Mouse (Mus musculus) myocyte (in vitro differentiated cells): Measurements from ENCODE around the gene Tll2. TPM values are rescaled to one million over a fixed set of nuclear protein-coding genes. Genes with fewer than 3 reads are reported as not detected.

ENCODE experiments used
- H3K27me3 ChIP-seq: one replicate; pipeline ENCODE4 v1.6.1; 2011; ENCODE audit not compliant: control insufficient read depth, insufficient read depth, insufficient read length
- H3K36me3 ChIP-seq: one replicate; pipeline ENCODE4 v1.6.1; 2011; ENCODE audit not compliant: control insufficient read depth, insufficient read depth
- H3K4me2 ChIP-seq: one replicate; pipeline ENCODE4 v1.6.1; 2011; ENCODE audit warnings: low read depth, control low read depth
- H3K4me3 ChIP-seq: one replicate; pipeline ENCODE4 v1.5.1; 2011; ENCODE audit warnings: mild to moderate bottlenecking, control low read depth, moderate library complexity
- H3K79me2 ChIP-seq: one replicate; pipeline ENCODE4 v1.6.1; 2011; ENCODE audit not compliant: control insufficient read depth, insufficient read depth
- H3ac ChIP-seq: one replicate; pipeline ENCODE4 v1.6.1; 2011; ENCODE audit not compliant: control insufficient read depth, insufficient read length
- CEBPB ChIP-seq: IDR thresholded peaks from 2 replicates; pipeline ENCODE4 v1.6.1; 2011; ENCODE audit warnings: mild to moderate bottlenecking, moderate library complexity; ENCODE audit not compliant: poor library complexity, insufficient read depth, severe bottlenecking
- E2F4 ChIP-seq: IDR thresholded peaks from one replicate; pipeline ENCODE4 v1.6.1; 2011; ENCODE audit warnings: mild to moderate bottlenecking, control low read depth, moderate library complexity; ENCODE audit not compliant: insufficient read depth
- MAX ChIP-seq: IDR thresholded peaks from one replicate; pipeline ENCODE4 v1.6.1; 2011; ENCODE audit warnings: low read depth, mild to moderate bottlenecking, control low read depth
- MYOD1 ChIP-seq, 3 experiments: IDR thresholded peaks; one replicate each; pipeline ENCODE4 v1.6.1; 2011; ENCODE audit warnings: control low read depth in 2 of 3, low read depth in 2 of 3, mild to moderate bottlenecking in 2 of 3, moderate library complexity in 1 of 3; ENCODE audit not compliant: insufficient read length in 2 of 3, control insufficient read depth in 1 of 3
- MYOG ChIP-seq, 3 experiments: IDR thresholded peaks; one replicate each; pipeline ENCODE4 v1.6.1; 2011; ENCODE audit warnings: control low read depth in 2 of 3, low read depth in 2 of 3, mild to moderate bottlenecking in 2 of 3; ENCODE audit not compliant: insufficient read length in 2 of 3, control insufficient read depth in 1 of 3, insufficient read depth in 1 of 3
- POLR2A ChIP-seq: IDR thresholded peaks from one replicate; pipeline ENCODE4 v1.6.1; 2011; ENCODE audit warnings: low read depth, mild to moderate bottlenecking, control low read depth, moderate library complexity; ENCODE audit not compliant: insufficient read length
- POLR2AphosphoS2 ChIP-seq: IDR thresholded peaks from one replicate; pipeline ENCODE4 v1.6.1; 2011; ENCODE audit warnings: low read depth, control low read depth; ENCODE audit not compliant: insufficient read length
- REST ChIP-seq: IDR thresholded peaks from one replicate; pipeline ENCODE4 v1.6.1; 2011; ENCODE audit warnings: mild to moderate bottlenecking, control low read depth, moderate library complexity; ENCODE audit not compliant: insufficient read depth, insufficient read length
- SRF ChIP-seq: IDR thresholded peaks from one replicate; pipeline ENCODE4 v1.6.1; 2011; ENCODE audit warnings: low read depth; ENCODE audit not compliant: control insufficient read depth, insufficient read length
- TCF12 ChIP-seq: IDR thresholded peaks from one replicate; pipeline ENCODE4 v1.6.1; 2011; ENCODE audit warnings: mild to moderate bottlenecking, control low read depth; ENCODE audit not compliant: poor library complexity, insufficient read depth, severe bottlenecking
- TCF3 ChIP-seq: IDR thresholded peaks from one replicate; pipeline ENCODE4 v1.6.1; 2011; ENCODE audit warnings: low read depth, control low read depth; ENCODE audit not compliant: insufficient read length
- USF1 ChIP-seq: IDR thresholded peaks from one replicate; pipeline ENCODE4 v1.6.1; 2011; ENCODE audit warnings: low read depth, mild to moderate bottlenecking, control low read depth, moderate library complexity
- polyA plus RNA-seq: library from polyadenylated mRNA; unstranded; fragments of >200 nt; fragmentation: generic; extraction: Trizol; gene quantifications from one replicate; pipeline ENCODE4 v1.2.1, GENCODE M21; 2012; ENCODE audit warnings: missing spikeins

Gene Tll2
- polyA plus RNA-seq, 1 experiment = not detected

GRCm38 (mm10) chr19:41244581-41244980 is 37.9 kb upstream of the Tll2 start:
- Histone ChIP-seq H3K79me2 (peaks cover 3% of the 10 kb centered on the region), H3K27me3 (no peaks in the 10 kb centered on the region), H3K4me3 (no peak overlapping the region), H3K36me3 (peaks cover 51% of the 10 kb centered on the region), H3ac (no peak overlapping the region), H3K4me2 (no peak overlapping the region)
- TF ChIP-seq MYOG (IDR thresholded peaks at IDR 0.05; ENCODE audit: control insufficient read depth in 1 of 3, insufficient read depth in 1 of 3, insufficient read length in 2 of 3, low read depth in 2 of 3) = no peak
- no peak for TF ChIP-seq CEBPB
- TF ChIP-seq POLR2A = no peak
- no peak for TF ChIP-seq TCF3
- no peak for TF ChIP-seq E2F4
- TF ChIP-seq POLR2AphosphoS2 = no peak
- no peak for TF ChIP-seq SRF
- no peak for TF ChIP-seq REST
- no peak for TF ChIP-seq MAX
- no peak for TF ChIP-seq MYOD1 (IDR thresholded peaks at IDR 0.05; ENCODE audit: control insufficient read depth in 1 of 3, insufficient read length in 2 of 3, low read depth in 2 of 3)
- TF ChIP-seq TCF12 = no peak
- no peak for TF ChIP-seq USF1

- H3K79me2 ChIP-seq = no peaks in the 10 kb centered on the region
- H3K36me3 ChIP-seq = peaks cover 60% of the 10 kb centered on the region
- no peak overlapping the region for H3ac ChIP-seq
- H3K4me2 ChIP-seq = no peak overlapping the region
- H3K27me3 ChIP-seq = no peaks in the 10 kb centered on the region
- TF ChIP-seq CEBPB (no peak), POLR2AphosphoS2 (no peak), SRF (no peak), REST (no peak), TCF3 (no peak), E2F4 (no peak), POLR2A (no peak), MAX (no peak), USF1 (no peak), MYOG (IDR thresholded peaks at IDR 0.05; ENCODE audit: control insufficient read depth in 1 of 3, insufficient read depth in 1 of 3, insufficient read length in 2 of 3, low read depth in 2 of 3) (no peak)
- H3K4me3 ChIP-seq = no peak overlapping the region
Observed at GRCm38 (mm10) chr19:41241997-41242396, 35.4 kb upstream of the Tll2 start.

GRCm38 (mm10) chr19:41233698-41234097 is 27.1 kb upstream of the Tll2 start:
- Histone ChIP-seq H3K79me2 (peaks cover 7% of the 10 kb centered on the region), H3K27me3 (no peaks in the 10 kb centered on the region), H3K4me2 (no peak overlapping the region), H3K4me3 (no peak overlapping the region), H3ac (no peak overlapping the region), H3K36me3 (peaks cover 54% of the 10 kb centered on the region)
- TF ChIP-seq POLR2AphosphoS2 (no peak), TCF12 (no peak), POLR2A (no peak), MAX (no peak), CEBPB (no peak), REST (no peak), MYOG (IDR thresholded peaks at IDR 0.05; ENCODE audit: control insufficient read depth in 1 of 3, insufficient read depth in 1 of 3, insufficient read length in 2 of 3, low read depth in 2 of 3) (no peak), MYOD1 (IDR thresholded peaks at IDR 0.05; ENCODE audit: control insufficient read depth in 1 of 3, insufficient read length in 2 of 3, low read depth in 2 of 3) (no peak), TCF3 (no peak), USF1 (no peak), E2F4 (no peak), SRF (no peak)

GRCm38 (mm10) chr19:41208326-41208725 is 1.7 kb upstream of the Tll2 start:
- peaks cover 18% of the 10 kb centered on the region for H3K36me3 ChIP-seq
- TF ChIP-seq POLR2A (no peak), SRF (no peak), E2F4 (no peak), TCF3 (no peak), POLR2AphosphoS2 (no peak), REST (no peak), MAX (no peak), MYOG (IDR thresholded peaks at IDR 0.05; ENCODE audit: control insufficient read depth in 1 of 3, insufficient read depth in 1 of 3, insufficient read length in 2 of 3, low read depth in 2 of 3) (no peak), USF1 (no peak), MYOD1 (IDR thresholded peaks at IDR 0.05; ENCODE audit: control insufficient read depth in 1 of 3, insufficient read length in 2 of 3, low read depth in 2 of 3) (no peak), CEBPB (no peak), TCF12 (no peak)
- H3K4me2 ChIP-seq = no peak overlapping the region
- peaks cover 10% of the 10 kb centered on the region for H3K27me3 ChIP-seq
- no peak overlapping the region for H3K4me3 ChIP-seq
- no peak overlapping the region for H3ac ChIP-seq
- no peaks in the 10 kb centered on the region for H3K79me2 ChIP-seq
